Mouse (Mus musculus): Measurements from ENCODE around the gene Thoc5.

Gene Thoc5

GRCm38 (mm10) chr11:4916068-4916467, 20.9 kb downstream of the Thoc5 start:
- DNase-seq = peak; percentile 66

GRCm38 (mm10) chr11:4921281-4921680, 26.2 kb downstream of the Thoc5 start:
- no peak for DNase-seq

GRCm38 (mm10) chr11:4921751-4922150, 26.6 kb downstream of the Thoc5 start:
- no peak for DNase-seq

- DNase-seq = peak; percentile 78
These were observed 32.1 kb downstream of the Thoc5 start for GRCm38 (mm10) chr11:4927224-4927623.

- DNase-seq = no peak
These were observed 36.0 kb downstream of the Thoc5 start for GRCm38 (mm10) chr11:4931009-4931601.

GRCm38 (mm10) chr11:4936243-4936642, 41.1 kb downstream of the Thoc5 start:
- DNase-seq = no peak

GRCm38 (mm10) chr11:4946530-4946929, 51.4 kb downstream of the Thoc5 start:
- peak; percentile 42 for DNase-seq

GRCm38 (mm10) chr11:4946947-4947812, 52.1 kb downstream of the Thoc5 start:
- DNase-seq = peak; percentile 93

GRCm38 (mm10) chr11:4947813-4948174, 52.7 kb downstream of the Thoc5 start, which contains the start of gene Nefh:
Nefh (minus strand) TSS chr11:4948064.
- DNase-seq = peak; percentile 36

GRCm38 (mm10) chr11:4948792-4949191, 53.7 kb downstream of the Thoc5 start:
- no peak for DNase-seq

GRCm38 (mm10) chr11:4949256-4950044, 54.3 kb downstream of the Thoc5 start:
- DNase-seq = peak; percentile 43

- no peak for DNase-seq
These were observed 58.3 kb downstream of the Thoc5 start for GRCm38 (mm10) chr11:4953401-4953800.

GRCm38 (mm10) chr11:4953918-4954317, 58.8 kb downstream of the Thoc5 start:
- peak; percentile 72 for DNase-seq

GRCm38 (mm10) chr11:4963099-4963808, 68.1 kb downstream of the Thoc5 start:
- DNase-seq = no peak

- DNase-seq = no peak
These were observed 71.2 kb downstream of the Thoc5 start for GRCm38 (mm10) chr11:4966325-4966724.

- no peak for DNase-seq
These were observed 71.8 kb downstream of the Thoc5 start for GRCm38 (mm10) chr11:4966888-4967287.

- no peak for DNase-seq
These were observed 72.4 kb downstream of the Thoc5 start for GRCm38 (mm10) chr11:4967549-4967948.

GRCm38 (mm10) chr11:4968376-4968775, 73.3 kb downstream of the Thoc5 start:
- no peak for DNase-seq

GRCm38 (mm10) chr11:4972967-4973870, 78.1 kb downstream of the Thoc5 start:
- DNase-seq = peak; percentile 52

GRCm38 (mm10) chr11:4973871-4974256, 78.7 kb downstream of the Thoc5 start:
- DNase-seq = no peak

- no peak for DNase-seq
These were observed 79.4 kb downstream of the Thoc5 start for GRCm38 (mm10) chr11:4974376-4975122.

Measured in right cerebral cortex, adult 18-20 months (tissue).